Mouse (Mus musculus) adrenal gland, postnatal 4 days (tissue): Measurements from ENCODE around the gene 4933428G20Rik. TPM values are rescaled to one million over a fixed set of nuclear protein-coding genes. Genes with fewer than 3 reads are reported as not detected.

Experiments used
- DNase-seq, 2 experiments: peaks; one replicate each; pipeline ENCODE4 v3.0.0; 2021 to 2022; ENCODE audit warnings: low spot score in 2 of 2, mixed read lengths in 2 of 2
- total RNA-seq, 2 experiments: library from RNA; stranded (reverse); gene quantifications; 2 replicates each; pipeline ENCODE4 v1.2.3; 2021

Gene 4933428G20Rik
- total RNA-seq, 2 experiments from 2014 or later, result 0.37 to 0.48 TPM

DNA sequence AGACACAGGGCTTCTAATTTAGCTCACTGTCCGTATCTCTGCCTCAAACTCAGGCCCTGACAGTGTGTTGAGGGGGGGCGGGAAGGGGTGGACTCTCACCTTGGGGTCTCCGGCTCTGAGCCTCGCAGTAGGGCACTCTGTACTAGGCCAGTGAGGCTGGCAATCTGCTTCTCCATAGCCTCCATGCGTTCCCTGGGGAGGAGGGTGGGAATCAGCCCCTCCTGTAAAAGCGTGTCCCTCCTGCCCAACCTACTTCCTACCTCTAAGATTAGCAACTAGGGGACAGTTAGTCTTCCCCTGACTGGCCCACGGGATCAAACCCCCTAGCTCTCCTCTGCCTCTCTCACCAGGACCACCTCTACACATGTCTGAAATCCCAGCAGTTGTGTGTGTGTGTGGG is 33.5 kb upstream of the 4933428G20Rik start:
- no peak for DNase-seq

DNA sequence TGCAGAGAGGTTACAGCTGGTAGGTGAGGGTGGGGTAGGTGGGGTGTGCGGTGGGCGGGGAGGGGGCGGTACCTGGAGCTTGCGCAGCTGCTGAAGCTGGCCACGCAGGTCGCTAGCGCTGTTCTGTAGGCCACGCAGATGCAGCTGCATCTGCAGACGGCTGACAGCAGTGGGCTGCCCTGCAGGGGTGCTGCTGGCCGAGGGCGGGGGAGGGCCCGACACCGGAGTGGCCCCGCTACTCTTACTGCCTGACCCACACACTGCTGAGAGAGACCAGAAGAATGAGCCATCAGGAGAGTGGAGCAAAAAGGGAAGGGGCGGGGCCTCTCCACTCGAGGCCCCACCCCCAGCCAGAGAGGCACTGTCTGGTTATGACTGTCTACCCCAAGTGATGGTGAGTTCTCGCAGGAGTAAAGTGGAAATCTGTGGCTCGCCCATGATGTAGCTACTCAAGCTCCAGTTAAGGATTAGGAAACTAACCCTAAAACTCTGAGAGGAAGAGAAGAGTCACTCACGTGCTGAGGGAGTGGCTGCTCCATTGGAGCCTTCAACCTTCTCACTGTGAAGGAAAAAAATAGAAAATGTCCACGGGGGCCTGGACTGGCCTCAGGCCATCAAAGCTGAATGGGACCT is 32.9 kb upstream of the 4933428G20Rik start:
- no peak for DNase-seq

DNA sequence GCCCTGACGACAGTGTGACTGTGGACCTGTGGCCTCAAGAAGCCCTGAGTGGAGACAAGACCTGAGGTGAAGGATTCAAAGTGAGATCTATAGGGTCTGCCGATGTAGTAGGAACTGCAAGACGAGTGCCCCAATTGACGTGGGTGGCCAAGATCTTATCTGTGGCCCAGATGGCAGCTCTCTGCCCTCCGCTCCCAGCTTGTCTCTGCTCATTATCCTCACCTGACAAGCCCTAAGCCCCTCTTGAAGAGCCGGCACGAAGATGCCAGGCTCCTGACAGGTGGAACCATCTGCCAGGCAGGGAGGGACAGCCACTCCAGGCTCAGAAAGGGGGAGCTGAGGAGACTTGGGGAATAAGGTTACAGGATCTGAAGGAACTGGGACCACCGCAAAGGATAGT is 32.2 kb upstream of the 4933428G20Rik start:
- DNase-seq, result no peak

- peak; percentile 79 to 81 for DNase-seq
These were observed 31.5 kb upstream of the 4933428G20Rik start for GRCm38 (mm10) chr11:97531381-97532260.

DNA sequence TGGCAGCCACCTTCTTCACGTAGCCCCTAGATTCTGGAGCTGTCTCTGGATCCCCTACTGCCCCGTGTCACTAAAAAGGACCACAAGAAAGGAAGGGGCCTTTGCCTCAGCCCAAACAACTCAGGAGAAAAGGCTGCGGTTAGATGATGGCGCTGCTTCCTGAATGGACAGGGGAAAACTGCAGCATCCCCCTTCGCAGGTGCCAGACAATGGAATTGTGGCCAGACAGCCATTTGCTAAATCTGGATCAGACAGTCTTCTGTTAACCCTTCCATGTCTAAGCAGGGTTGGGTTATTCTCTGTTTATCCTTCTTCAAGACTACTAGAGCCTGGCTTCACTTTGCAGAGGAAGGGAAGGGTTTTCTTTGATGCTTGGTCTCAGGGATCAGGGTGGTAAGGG is 30.8 kb upstream of the 4933428G20Rik start:
- DNase-seq, result no peak

DNA sequence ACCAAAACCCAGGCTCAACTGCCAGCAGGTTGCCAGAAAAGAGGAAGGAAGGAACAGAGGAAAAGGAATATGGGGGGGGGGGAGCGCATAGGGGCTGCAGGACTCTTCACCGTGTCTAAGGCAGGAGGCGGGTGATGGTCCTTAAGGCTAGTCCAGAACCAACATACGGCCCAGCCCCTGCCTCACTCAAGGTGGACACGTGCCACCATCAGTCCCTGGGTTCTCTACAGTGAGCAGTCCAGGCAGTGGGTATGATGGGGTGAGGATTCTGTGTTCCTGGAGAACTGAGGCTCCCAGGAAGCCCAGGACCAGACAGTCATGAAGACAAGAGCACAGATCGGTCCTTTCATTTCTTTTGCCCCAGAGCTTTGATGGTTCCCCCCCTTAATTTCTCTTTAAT is 29.9 kb upstream of the 4933428G20Rik start:
- no peak for DNase-seq

DNA sequence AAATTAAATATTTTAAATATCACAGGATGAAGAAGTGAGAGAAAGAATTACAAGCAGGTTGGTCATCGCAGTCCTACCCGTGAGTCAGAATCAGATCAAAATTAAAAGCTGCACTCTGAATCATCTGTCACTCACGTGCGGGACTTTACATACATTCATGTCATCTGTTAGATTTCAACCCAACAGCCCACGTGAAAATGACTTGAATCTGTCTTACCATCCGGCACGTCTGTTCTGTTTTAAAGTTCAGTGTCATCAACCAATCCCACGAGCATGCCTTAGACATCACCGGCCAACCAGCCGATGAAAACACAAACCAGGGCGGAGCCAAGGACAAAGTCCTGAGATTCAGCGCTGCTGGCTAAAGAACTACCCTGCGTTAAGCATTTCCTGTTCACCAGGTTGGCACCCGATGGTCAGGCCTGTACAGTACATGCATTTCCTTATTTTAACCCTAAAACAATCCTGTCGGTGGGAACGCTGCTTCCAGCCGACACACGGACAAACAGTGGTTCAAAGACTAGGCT is 28.2 kb upstream of the 4933428G20Rik start:
- DNase-seq, result no peak

DNA sequence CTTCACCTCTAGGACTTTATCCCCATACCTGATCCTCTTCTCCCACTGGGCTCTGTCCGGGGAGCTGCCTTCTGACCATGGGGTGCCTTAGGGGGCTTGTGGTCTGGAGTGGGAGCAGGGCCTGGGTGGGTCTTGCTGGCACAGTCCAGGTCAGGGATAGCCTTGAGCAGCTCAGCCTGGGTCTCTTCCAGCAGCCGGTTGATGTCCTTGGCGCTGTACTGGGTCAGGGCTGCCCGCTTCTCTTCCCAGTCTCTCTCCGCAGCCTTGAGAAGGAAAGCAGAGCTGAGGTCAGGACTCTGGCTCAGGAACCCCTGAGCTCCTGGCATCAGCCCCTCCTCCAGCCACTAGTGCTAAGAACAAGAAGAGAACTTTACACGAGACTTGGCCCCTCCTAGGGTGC is 25.2 kb upstream of the 4933428G20Rik start:
- no peak for DNase-seq

- DNase-seq, result no peak
These were observed 24.2 kb upstream of the 4933428G20Rik start for GRCm38 (mm10) chr11:97524306-97524705.

DNA sequence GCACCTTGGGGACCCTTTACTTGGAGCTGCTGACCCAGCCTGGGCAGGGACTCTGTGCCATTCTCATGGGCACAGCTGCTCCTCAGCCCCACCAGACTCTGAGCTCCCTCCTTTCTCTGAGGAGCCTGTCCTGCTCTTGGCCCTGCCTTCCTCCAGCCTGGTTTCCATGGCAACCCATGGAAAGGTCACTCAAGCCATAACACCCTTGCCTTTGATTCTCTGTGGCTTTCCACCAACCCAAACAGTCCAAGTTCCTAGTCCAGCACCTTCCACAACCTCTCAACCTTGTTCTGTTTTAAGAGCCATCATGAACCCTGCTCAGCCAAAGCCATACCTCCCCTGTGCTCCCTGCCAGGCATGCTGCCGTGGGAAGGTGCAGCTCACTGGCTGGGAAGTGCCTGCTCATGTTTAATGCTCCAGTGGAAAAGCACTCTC is 23.7 kb upstream of the 4933428G20Rik start:
- peak in 1 of 2 experiments; percentile 49 for DNase-seq

DNA sequence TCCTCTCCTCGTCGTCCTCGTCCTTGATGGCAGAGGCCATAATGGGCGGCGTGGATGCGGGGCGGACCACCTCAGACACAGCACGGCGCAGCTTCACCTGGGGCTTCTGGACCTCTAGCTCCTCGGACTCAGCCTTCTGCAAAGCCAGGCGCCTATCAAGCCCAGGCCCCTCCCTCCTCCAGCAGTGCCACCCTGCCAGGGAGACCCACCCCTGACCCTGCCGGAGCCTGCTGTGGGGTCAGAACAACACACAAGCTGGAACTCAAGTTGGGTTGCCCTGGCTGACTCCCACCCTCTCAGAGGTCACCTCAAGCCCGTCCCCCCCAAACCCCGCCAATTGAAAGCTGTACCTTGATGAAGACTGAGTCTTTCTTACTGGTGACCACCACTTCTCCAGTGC is 23.0 kb upstream of the 4933428G20Rik start:
- no peak for DNase-seq

DNA sequence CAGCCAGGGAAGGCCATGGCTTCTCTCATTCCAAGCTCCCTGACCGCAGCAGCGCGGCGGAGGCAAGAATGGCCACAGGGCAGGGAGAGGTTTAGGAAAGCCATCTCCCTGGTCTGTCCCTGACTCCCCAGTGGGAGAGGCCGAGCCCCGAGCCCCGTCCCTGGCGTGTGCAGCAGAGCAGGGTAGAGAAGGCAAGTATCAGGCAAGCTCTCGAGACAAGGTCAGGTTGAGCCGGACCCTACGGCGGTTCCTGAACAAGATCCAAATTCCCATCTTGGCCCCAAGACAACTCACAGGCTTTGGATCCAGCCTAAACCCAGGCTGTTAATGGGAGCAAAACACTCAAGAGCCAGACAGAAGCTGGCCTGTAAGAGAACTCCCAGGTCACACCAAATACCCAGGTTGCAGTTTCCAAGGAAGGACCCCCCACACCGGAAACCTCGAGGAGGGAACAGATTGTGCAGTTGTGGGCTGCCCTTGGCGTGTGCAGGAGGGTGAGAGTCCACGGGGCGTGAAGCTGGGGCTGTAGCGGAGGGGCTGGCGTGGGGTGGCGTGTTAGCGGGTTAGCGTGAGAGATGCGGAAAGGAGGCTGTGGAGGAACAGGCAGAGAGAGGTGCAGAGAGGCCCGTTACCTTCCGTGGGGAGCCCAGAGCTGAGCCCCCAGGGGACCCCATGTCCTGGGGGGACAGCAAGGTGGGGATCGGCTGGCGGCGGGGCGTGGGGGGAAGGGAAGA is 21.8 kb upstream of the 4933428G20Rik start:
- no peak for DNase-seq

GRCm38 (mm10) chr11:97520541-97520940 is 20.4 kb upstream of the 4933428G20Rik start:
- no peak for DNase-seq

DNA sequence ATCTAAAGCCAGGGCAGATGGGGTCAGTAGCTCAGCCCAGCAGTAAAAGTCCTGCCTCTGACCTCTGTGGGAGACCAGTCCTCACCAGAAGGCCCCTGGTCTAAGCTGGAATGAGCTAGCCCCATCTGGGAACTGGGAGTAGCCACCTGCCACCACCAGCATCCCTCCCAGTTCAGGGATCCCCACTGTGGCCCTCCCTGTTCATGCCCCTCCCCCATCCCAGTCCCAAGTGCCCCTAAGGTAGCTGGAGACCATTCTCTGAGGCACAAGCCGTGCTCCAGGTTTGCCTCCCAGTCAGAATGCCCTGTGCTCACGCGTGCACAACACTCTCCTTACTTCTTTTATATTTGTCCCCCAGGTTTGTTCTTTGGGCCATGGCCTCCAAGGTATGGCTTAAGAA is 12.9 kb upstream of the 4933428G20Rik start:
- DNase-seq, result no peak

DNA sequence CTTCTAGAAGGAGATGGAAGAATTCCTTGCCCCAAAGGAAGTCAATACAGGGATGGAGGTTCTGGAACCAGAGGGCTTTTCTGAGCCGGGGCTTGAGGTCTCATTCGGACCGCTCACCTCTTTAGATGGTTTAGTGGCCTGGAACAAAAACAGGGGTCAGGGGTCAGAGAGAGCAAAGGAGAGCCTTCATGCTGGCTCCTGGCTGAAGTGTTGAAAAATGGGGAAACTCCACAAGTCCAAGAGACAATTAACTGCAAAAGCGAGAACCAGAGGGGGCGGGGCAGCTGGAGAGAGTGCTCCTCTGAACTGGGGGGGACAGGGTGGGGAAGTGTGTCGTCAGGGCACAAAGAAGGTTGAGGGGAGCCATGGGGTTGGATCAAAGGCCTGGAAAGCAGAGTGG is 12.4 kb upstream of the 4933428G20Rik start:
- no peak for DNase-seq

DNA sequence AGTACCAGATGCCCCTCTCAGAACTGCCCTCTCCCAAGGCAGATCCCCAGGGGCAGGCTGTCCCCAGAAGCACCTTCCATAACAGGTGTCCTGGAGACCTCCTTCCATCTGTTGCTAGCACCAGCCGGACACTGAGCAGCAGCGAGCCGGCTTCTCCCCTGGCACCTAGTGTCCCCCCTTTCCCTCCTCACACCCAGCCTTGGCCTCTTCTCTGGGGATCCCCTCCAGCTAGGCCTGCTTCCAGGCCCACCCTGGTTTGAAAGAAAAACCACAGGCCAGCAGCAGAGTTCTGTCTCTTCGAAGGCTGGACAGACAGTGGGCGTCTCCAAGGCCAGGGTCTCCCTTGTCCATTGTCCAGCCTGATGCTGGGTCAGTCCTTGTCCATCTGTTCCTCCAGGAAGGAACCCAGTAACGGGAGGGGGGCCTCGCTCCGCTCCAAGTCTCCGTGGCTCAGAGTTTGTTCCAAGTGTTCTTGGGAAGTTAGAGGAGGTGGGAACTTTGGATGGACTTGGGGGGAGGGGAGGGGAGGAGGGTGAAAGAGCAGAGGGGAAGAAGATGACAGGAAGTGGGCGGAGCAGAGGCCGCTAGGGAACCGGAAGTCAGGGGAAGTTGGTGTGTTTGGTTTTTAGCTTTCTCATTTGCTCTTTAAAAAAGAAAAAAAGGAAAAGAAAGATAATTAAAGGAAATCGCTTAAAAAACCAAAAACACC is 11.7 kb upstream of the 4933428G20Rik start:
- no peak for DNase-seq

GRCm38 (mm10) chr11:97510966-97511660 is 11.0 kb upstream of the 4933428G20Rik start:
- peak in 1 of 2 experiments; percentile 57 for DNase-seq

DNA sequence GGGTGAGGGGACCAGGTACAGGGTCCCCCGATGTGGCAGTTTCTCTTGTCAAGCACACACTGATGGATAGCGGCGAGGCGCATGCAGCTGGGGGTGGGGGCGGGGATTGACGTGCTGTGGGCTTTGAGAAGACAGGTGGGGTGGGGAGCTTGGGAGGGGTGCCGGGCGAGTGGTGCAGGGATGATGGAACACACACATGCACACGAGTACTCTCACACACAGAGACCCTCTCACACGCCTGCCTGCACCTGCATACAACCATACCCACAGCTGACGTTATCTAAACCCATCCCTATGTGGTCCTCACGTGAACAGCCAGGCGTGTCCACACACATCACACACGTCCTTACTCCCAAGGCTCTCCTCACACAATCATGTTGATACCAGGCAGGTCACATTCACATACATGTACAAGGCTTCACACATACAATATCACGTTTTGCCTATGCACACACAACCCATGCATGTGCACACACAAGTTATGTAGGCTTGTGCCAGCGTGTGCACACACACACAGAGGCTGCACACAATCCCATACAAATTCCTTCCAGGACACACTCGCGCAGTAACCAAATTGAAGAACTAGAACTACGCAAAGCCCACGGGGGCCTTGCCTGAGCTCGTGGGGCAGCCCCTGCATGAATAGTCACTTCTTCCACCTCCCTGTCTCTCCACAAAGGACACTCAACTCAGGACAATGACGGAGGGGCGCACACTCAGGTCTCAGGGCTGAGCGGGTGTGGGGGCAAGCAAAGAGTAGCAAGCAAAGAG is 9.8 kb upstream of the 4933428G20Rik start:
- no peak for DNase-seq

DNA sequence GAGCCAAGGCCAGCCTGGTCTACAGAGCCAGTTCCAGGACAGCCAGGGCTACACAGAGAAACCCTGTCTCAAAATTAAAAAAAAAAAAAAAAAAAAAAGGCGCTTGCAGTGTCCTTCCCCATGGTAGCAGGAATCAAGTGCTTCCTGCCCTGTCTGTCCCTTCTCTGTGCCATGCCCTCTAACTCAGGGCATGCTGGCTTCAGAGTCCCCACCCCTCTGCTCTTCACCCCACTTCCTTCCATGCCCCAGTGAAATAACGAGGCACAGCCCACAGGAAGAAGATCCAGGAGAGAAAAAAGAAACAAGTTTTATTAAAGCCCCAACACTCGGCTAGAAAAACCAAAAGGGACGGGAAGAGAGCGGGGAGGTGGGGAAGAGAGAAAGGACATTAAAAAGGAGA is 8.9 kb upstream of the 4933428G20Rik start:
- no peak for DNase-seq

- DNase-seq, result no peak
These were observed 8.1 kb upstream of the 4933428G20Rik start for GRCm38 (mm10) chr11:97508198-97508597.
